Mouse (Mus musculus) small intestine, adult 2 months (tissue): ENCODE results near the gene Ap3d1.

Experiments
- CTCF ChIP-seq: fragments of 200-500 bp; IDR thresholded peaks from 2 replicates; pipeline ENCODE4 v1.5.1; 2012; ENCODE audit warnings: low read depth, mild to moderate bottlenecking, control low read depth, inconsistent platforms, low read length, moderate library complexity, mixed read lengths; ENCODE audit not compliant: insufficient replicate concordance, insufficient read length; ENCODE audit errors: extremely low read depth
- POLR2A ChIP-seq: fragments of 200-500 bp; IDR thresholded peaks from 2 replicates; pipeline ENCODE4 v1.6.1; 2012; ENCODE audit warnings: low read depth, mild to moderate bottlenecking, control low read depth, inconsistent platforms, low read length, moderate library complexity

DNA sequence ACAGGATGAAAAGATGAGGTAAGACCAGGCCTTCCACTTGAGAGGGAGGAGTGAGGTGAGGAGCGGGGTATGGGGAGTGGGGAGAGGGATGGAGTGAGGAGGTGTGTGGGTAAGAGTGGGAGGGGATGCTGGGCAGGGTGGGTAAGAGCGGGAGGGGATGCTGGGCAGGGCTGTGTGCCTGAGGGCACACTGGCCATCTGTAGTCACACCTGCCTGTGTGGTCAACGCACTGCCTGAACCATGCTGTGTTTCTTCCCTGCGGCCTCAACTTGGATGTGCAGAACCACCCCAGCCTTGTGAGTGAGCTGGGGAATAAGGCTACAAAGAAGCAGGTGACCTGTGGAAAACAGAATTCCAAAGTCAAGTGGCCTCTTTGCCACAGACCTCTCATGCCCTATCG lies 37.6 kb downstream of the Ap3d1 start:
- no peak for TF ChIP-seq CTCF
- TF ChIP-seq POLR2A: no peak
